Mouse (Mus musculus) stomach, embryonic 15.5 days (tissue): ENCODE data around the gene Rassf8. TPM values are rescaled to one million over a fixed set of nuclear protein-coding genes. Genes with fewer than 3 reads are reported as not detected.

Experiments
- ATAC-seq: fragments of 200-750 bp; cut with Nextera tagmentation; 2 replicates; pipeline ENCODE4 v1.8.0; 2017; ENCODE audit warnings: low read depth, moderate number of reproducible peaks, moderate TSS enrichment; ENCODE audit not compliant: insufficient read depth, low FRiP score
- H3K27ac ChIP-seq: fragments of 300-500 bp; sonication (generic); 2 replicates; pipeline ENCODE4 v1.5.1; 2015; ENCODE audit warnings: mild to moderate bottlenecking, inconsistent platforms
- H3K27me3 ChIP-seq: fragments of 300-500 bp; sonication (generic); replicated peaks from 2 replicates; pipeline ENCODE4 v1.6.1; 2015; ENCODE audit warnings: inconsistent platforms
- H3K36me3 ChIP-seq: fragments of 300-500 bp; sonication (generic); 2 replicates; pipeline ENCODE4 v1.6.1; 2015; ENCODE audit warnings: inconsistent platforms
- H3K4me1 ChIP-seq: fragments of 300-500 bp; sonication (generic); 2 replicates; pipeline ENCODE4 v1.6.1; 2015; ENCODE audit warnings: inconsistent platforms
- H3K4me2 ChIP-seq: fragments of 300-500 bp; sonication (generic); 2 replicates; pipeline ENCODE4 v1.6.1; 2015; ENCODE audit warnings: mild to moderate bottlenecking, inconsistent platforms
- H3K4me3 ChIP-seq: fragments of 300-500 bp; sonication (generic); replicated peaks from 2 replicates; pipeline ENCODE4 v1.5.1; 2015; ENCODE audit warnings: inconsistent platforms
- H3K9ac ChIP-seq: fragments of 300-500 bp; sonication (generic); 2 replicates; pipeline ENCODE4 v1.6.1; 2015; ENCODE audit warnings: inconsistent platforms
- H3K9me3 ChIP-seq: fragments of 300-500 bp; sonication (generic); 2 replicates; pipeline ENCODE4 v1.6.1; 2016; ENCODE audit warnings: inconsistent platforms
- WGBS: fragments of 180-500 bp; shearing (Covaris S2); methylation state at CpG from one replicate; pipeline ENCODE4 v1.1.7; 2015; 5-methylcytosine and 5-hydroxymethylcytosine counted together
- polyA plus RNA-seq: library from polyadenylated mRNA; unstranded; fragments of >200 nt; fragmentation: Nextera tagmentation; extraction: Ambion mirVana; gene quantifications from 2 replicates; pipeline ENCODE4 v1.2.1, GENCODE M21; 2015

The Rassf8 gene
- polyA plus RNA-seq, 1 experiment from 2014 or later, result 7.2 TPM

DNA sequence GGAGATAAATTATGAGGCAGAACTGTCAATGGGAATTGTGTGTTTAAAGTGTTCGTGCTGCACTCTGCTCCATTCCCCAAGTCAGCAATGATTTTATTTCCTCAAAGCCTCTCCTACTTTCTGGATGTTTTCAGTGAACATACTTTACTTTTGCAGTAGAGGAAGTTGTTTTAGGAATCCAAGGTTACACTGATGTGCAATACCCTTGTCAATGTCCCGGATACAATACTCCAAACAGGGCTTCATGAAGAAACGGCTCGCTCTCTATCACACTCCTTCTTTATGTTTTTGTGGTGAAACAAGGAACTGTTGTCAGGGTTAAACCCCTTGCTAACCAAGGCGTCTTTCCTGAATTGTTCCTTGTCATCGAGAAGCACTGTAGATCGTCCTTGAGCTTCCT is 45.8 kb downstream of the Rassf8 start:
- Histone ChIP-seq H3K36me3 (no peaks in the 10 kb centered on the region), H3K4me2 (no peak overlapping the region), H3K27ac (peak overlapping the region; percentile 67; the same call in 1 of the 2 replicates), H3K27me3 (no peaks in the 10 kb centered on the region), H3K9ac (no peak overlapping the region), H3K4me3 (no peak overlapping the region), H3K9me3 (no peaks in the 10 kb centered on the region), H3K4me1 (peaks cover 24% of the 10 kb centered on the region; the same call in 1 of the 2 replicates)
- WGBS, result 59% methylated on average over 7 of the region's 7 CpGs
- ATAC-seq, result no peak

DNA sequence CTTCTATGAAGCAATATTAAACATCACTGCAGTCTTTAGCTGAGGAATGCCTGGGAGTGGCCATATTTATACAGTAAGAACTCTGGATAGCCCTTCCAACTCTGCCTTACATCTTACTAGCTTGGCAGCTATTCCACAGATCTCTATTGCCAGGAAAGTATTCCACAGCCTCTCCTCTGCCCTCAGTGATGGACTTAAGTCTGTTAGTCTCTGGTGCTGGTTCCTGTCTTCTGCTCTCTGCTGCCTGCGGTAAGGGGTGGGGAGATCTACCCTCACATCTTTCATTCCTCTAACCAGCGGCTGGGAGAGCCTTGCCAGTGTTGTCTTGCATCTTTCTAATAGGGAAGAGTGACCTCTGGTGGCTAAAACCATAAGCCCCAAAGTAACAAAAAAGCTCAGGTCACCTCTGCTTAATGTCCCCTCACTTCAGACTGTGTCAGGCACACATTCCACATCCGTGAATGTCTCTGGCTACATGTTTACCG is 46.6 kb downstream of the Rassf8 start:
- Histone ChIP-seq H3K4me1 (peaks cover 24% of the 10 kb centered on the region; the same call in 1 of the 2 replicates), H3K9me3 (no peaks in the 10 kb centered on the region), H3K9ac (no peak overlapping the region), H3K27me3 (no peaks in the 10 kb centered on the region), H3K36me3 (no peaks in the 10 kb centered on the region), H3K27ac (peak overlapping the region; percentile 67), H3K4me2 (no peak overlapping the region), H3K4me3 (no peak overlapping the region)
- 11% methylated on average over 4 of the region's 4 CpGs for WGBS
- peak; percentile 77 for ATAC-seq

DNA sequence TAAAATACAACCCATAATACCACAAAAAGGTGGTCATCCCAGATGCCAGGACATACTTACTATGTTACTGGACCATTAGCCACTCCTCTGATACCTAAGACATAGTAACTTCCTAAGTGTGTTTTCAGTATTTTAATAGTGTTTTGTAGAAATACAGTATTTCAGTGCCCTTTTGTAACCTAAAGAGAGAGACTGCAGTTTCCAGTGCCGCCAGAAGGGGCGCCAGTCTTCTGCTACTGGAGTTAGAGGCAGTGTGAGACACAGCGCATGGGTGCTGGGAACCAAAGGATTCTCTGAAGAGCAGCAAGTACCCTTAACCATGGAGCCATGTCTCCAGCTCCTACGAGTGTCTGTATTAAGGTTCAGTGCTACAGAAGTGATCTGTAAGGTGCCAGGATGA is 48.1 kb downstream of the Rassf8 start:
- H3K27me3 ChIP-seq, result no peaks in the 10 kb centered on the region
- no peak overlapping the region for H3K4me2 ChIP-seq
- no peak overlapping the region for H3K9ac ChIP-seq
- no peaks in the 10 kb centered on the region for H3K36me3 ChIP-seq
- no peaks in the 10 kb centered on the region for H3K9me3 ChIP-seq
- 65% methylated on average over 4 of the region's 4 CpGs for WGBS
- H3K4me3 ChIP-seq, result no peak overlapping the region
- peaks cover 24% of the 10 kb centered on the region; the same call in 1 of the 2 replicates for H3K4me1 ChIP-seq
- no peak for ATAC-seq
- H3K27ac ChIP-seq, result no peak overlapping the region

DNA sequence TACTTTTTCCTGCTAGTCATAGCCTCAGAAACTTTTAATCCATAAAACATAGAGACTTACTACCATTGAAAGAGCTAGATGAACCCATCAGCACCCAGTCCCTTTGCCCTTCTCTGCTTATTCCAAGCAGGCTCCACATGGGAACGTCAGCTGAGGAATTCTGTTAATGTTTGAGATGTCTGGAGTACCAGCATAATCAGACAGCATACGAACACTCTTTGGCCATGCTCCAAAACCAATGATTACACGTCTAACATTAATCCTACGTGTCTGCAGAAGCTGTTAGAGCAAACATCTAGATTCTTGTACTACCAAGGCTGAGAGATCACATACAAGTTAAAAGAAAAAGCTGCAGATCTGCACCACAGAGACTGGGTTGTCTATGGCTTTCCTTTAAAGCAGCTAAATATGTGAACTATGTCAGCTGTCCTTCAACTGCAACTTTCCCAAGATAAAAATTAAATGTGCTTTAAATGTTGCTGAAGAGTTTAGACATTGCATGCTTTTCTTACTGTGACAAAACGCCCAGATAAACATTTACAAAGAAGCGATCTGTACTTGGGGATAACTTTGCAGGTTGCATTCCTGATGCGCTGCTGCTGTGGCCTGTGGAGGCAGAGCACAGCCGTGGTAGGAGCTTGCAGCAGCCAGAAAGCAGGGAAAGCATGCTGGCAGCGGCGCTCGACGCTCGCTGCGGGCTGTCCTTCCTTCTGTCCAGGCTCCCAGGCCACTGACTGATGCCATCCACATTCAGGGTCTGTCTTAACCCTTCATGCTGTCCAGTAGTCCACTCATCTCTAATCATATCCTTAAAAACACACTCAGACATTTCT is 49.9 kb downstream of the Rassf8 start:
- Histone ChIP-seq H3K9me3 (no peaks in the 10 kb centered on the region), H3K27ac (peak overlapping the region; percentile 69), H3K4me1 (peaks cover 26% of the 10 kb centered on the region; the same call in 1 of the 2 replicates), H3K9ac (no peak overlapping the region), H3K4me3 (no peak overlapping the region), H3K27me3 (no peaks in the 10 kb centered on the region), H3K4me2 (0 out of 2 replicates have a peak overlapping the region, but pooled peaks have one; percentile 16), H3K36me3 (no peaks in the 10 kb centered on the region)
- 26% methylated on average over 14 of the region's 14 CpGs for WGBS
- ATAC-seq, result peak; percentile 36; the same call in 1 of the 2 replicates

DNA sequence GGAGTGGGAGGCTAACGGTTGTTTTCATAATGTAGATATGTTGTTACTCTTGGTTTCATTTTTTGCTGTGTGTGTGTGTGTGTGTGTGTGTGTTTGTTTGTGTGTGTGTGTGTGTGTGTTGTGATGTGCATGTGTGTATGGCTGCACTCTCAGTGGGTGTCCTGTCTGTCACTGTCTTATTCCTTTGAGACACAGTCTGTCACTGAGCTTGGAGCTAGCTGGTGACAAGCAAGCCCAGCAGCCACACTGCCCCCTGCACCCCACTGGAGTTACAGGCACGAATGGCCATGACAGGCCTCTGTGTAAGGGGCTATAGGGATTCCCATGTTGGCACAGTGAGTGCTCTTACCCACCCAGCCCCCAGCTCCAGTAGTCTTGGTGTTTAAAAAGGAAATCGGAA is 51.1 kb downstream of the Rassf8 start:
- no peaks in the 10 kb centered on the region for H3K36me3 ChIP-seq
- no peak for ATAC-seq
- peaks cover 23% of the 10 kb centered on the region; the same call in 1 of the 2 replicates for H3K4me1 ChIP-seq
- H3K27me3 ChIP-seq, result no peaks in the 10 kb centered on the region
- no peak overlapping the region for H3K27ac ChIP-seq
- no peaks in the 10 kb centered on the region for H3K9me3 ChIP-seq
- no peak overlapping the region for H3K4me2 ChIP-seq
- no peak overlapping the region for H3K9ac ChIP-seq
- H3K4me3 ChIP-seq, result no peak overlapping the region
- WGBS, result 72% methylated on average over 3 of the region's 3 CpGs

DNA sequence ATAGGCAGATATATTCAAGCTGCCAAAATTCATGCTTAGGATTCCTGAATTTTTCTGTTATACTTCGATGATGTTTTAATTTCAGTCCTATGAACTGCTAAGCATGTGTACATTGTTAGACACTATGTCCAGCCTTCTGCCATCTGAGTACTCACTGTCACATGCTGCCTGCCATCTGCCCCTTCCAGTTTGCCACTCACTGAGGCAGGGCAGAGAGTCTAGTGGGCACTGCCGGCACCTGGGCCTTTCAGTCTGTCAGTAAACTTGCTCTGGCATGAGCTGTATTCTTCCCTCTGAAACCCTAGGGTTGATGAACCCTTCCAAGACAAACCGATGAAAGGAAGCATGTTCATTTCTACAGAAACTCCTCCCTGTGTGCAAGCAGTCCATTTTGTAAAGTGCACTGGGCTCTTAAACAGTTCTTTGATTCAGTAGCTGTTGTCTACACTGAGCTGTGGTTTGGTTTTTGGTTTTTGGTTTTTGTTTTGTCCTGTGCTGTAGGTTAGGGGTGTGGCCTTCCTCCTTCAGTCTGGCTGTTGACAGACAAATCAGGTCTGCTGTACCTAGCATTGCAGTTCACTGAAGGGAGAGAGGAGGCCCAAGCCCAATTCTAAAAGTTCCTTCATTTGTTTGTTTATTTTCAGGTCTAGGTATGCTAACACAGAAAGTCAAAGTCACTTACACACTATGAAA is 55.4 kb downstream of the Rassf8 start:
- no peaks in the 10 kb centered on the region for H3K36me3 ChIP-seq
- H3K27ac ChIP-seq, result no peak overlapping the region
- no peak overlapping the region for H3K4me2 ChIP-seq
- H3K4me3 ChIP-seq, result no peak overlapping the region
- no peak for ATAC-seq
- no peaks in the 10 kb centered on the region for H3K9me3 ChIP-seq
- H3K9ac ChIP-seq, result no peak overlapping the region
- WGBS, result 75% methylated on average over 3 of the region's 3 CpGs
- H3K27me3 ChIP-seq, result no peaks in the 10 kb centered on the region
- H3K4me1 ChIP-seq, result peaks cover 7% of the 10 kb centered on the region; the same call in 1 of the 2 replicates

DNA sequence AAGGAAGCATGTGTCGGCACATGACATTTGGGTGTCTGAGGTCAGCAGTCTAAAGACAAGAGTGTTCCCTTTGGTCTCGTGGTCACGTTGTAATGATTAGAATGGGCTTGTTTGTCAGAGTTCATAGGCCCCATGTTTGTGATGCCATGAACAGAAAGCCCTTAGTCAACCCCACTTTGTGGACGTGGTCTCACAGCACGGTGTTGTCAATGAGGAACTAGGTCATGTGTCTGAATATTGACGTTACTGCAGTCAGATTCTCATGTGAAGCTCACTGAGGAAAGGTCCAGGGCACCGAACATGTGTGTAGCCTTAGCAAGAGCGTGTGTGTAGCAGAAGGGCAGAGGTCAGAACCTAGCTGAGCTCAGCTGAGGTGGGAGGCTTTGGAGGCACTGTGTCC is 56.3 kb downstream of the Rassf8 start:
- Histone ChIP-seq H3K27me3 (no peaks in the 10 kb centered on the region), H3K9ac (no peak overlapping the region), H3K9me3 (no peaks in the 10 kb centered on the region), H3K4me3 (no peak overlapping the region), H3K4me1 (peaks cover 6% of the 10 kb centered on the region; the same call in 1 of the 2 replicates), H3K4me2 (no peak overlapping the region), H3K36me3 (no peaks in the 10 kb centered on the region), H3K27ac (no peak overlapping the region)
- WGBS, result 75% methylated on average over 8 of the region's 8 CpGs
- ATAC-seq, result no peak

DNA sequence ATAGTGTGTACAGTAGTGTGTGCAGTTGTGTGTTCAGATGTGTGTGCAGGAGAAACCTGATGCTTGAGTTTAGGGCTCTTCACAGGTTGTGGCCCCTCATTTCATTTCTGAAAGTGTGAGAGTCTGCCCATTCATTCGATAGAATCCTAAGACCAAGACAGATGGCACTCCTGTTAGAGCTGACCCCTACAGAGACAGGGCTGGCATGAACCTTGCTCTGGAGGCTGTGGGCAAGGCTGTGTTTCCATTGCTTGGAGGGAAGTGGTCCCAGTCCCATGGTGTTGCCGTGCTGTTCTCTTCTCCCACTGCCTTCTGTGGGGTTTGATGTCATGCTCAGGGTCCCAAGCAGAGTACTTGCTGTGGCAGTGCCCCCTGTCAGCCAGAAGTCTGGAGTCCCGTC is 57.7 kb downstream of the Rassf8 start:
- no peaks in the 10 kb centered on the region for H3K27me3 ChIP-seq
- H3K36me3 ChIP-seq, result no peaks in the 10 kb centered on the region
- no peak for ATAC-seq
- no peaks in the 10 kb centered on the region for H3K9me3 ChIP-seq
- H3K4me2 ChIP-seq, result no peak overlapping the region
- H3K4me3 ChIP-seq, result no peak overlapping the region
- H3K4me1 ChIP-seq, result peaks cover 6% of the 10 kb centered on the region; the same call in 1 of the 2 replicates
- 76% methylated on average over 3 of the region's 3 CpGs for WGBS
- H3K27ac ChIP-seq, result no peak overlapping the region
- no peak overlapping the region for H3K9ac ChIP-seq

DNA sequence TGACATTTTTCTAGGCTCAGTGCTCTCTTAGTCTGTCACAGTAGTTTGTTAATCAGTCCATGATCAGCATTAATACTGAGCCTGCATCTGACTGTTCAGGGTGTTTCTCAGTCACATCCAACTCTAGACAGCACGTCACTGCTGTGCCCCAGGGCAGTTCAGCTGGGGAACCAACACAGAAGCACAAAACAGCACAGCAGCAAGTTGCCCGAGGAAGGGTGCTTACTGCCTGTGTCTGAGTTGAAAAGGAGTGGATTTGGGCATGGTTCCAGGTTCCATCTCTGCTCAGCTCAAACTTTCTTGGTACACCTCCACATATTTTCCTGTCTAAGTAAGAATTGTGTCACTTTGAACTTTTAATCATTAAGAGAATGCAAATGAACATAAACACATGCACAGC is 60.2 kb downstream of the Rassf8 start:
- Histone ChIP-seq H3K9me3 (no peaks in the 10 kb centered on the region), H3K27me3 (no peaks in the 10 kb centered on the region), H3K4me1 (peaks cover 2% of the 10 kb centered on the region; the same call in 1 of the 2 replicates), H3K27ac (no peak overlapping the region), H3K36me3 (no peaks in the 10 kb centered on the region), H3K9ac (no peak overlapping the region), H3K4me2 (no peak overlapping the region), H3K4me3 (no peak overlapping the region)
- no peak for ATAC-seq
- WGBS, result 52% methylated on average over 2 of the region's 2 CpGs

DNA sequence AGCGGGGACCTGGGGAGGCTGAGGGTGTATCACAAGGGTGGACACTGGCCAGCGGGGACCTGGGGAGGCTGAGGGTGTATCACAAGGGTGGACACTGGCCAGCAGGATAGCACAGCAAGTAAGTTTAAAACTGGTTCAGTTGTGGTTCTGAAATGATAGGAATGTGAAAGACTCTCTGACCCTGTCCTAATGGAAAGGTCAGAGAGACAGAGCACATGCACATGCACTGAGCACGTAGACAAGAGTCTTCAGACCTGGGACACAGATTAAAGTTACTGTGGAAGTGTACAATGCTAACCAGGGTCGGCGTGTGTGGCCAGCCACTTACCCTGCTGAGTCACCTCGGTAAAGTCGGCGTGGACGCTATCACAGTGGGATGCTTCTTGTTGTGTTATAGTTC is 61.4 kb downstream of the Rassf8 start:
- no peak for ATAC-seq
- no peaks in the 10 kb centered on the region for H3K27me3 ChIP-seq
- no peak overlapping the region for H3K4me3 ChIP-seq
- H3K9ac ChIP-seq, result no peak overlapping the region
- WGBS, result 84% methylated on average over 9 of the region's 9 CpGs
- H3K4me2 ChIP-seq, result no peak overlapping the region
- no peaks in the 10 kb centered on the region for H3K4me1 ChIP-seq
- no peaks in the 10 kb centered on the region for H3K36me3 ChIP-seq
- H3K27ac ChIP-seq, result no peak overlapping the region
- H3K9me3 ChIP-seq, result no peaks in the 10 kb centered on the region

DNA sequence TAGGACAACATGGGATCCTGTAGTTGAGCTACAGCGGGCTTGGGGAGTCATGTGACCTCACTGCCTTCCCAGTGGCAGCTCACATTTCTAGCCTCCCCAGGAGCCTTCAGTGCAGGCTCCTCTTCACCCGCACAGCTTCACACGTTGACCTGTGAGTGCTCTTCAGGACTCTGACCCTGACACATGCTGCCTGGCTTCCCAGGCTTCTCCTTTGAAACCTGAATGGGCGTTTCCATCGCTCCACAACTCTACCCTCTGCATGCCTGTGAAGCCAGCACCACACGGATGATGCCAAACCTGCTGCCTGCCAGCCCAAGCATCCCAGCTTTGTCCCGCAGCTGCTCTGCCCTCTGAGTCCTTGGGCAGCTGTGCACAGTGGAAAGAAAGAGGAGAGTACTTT is 63.0 kb downstream of the Rassf8 start:
- Histone ChIP-seq H3K9ac (no peak overlapping the region), H3K4me1 (no peaks in the 10 kb centered on the region), H3K9me3 (no peaks in the 10 kb centered on the region), H3K36me3 (no peaks in the 10 kb centered on the region), H3K4me2 (no peak overlapping the region), H3K4me3 (no peak overlapping the region), H3K27ac (no peak overlapping the region), H3K27me3 (no peaks in the 10 kb centered on the region)
- ATAC-seq, result no peak
- 74% methylated on average over 7 of the region's 7 CpGs for WGBS

DNA sequence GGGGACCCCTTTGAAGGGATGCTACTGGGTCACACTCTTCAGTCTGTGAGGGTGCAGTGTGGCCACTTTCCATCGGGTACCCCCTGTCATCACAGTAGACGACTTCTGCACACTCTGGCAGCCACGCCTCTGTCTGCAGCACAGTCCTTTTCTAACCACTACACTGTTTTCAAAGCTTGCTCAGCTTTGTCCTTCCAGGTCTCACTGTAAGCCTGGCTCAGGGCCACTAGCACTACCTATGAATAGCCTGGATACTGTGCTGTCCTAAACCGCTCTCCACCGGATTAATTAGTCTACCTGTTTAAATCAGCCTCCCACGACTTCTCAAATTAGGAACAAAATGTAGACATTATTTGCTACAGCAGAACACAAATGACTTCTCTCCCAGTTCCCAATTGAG is 63.5 kb downstream of the Rassf8 start:
- Histone ChIP-seq H3K9ac (no peak overlapping the region), H3K4me3 (no peak overlapping the region), H3K36me3 (no peaks in the 10 kb centered on the region), H3K4me2 (no peak overlapping the region), H3K9me3 (no peaks in the 10 kb centered on the region), H3K4me1 (no peaks in the 10 kb centered on the region), H3K27me3 (no peaks in the 10 kb centered on the region), H3K27ac (no peak overlapping the region)
- no peak for ATAC-seq
- WGBS, result 87% methylated on average over 6 of the region's 6 CpGs
